Mouse (Mus musculus) hindbrain, embryonic 10.5 days (tissue): ENCODE data around the gene Hfe2. TPM values are rescaled to one million over a fixed set of nuclear protein-coding genes. Genes with fewer than 3 reads are reported as not detected.
"Not testable (repeated sequence)": the region's sequence is repeated elsewhere in the genome, so short reads cannot be mapped to it uniquely, and the experiment has no call there.

ENCODE experiments used
- DNase-seq: peaks from one replicate; pipeline ENCODE4 v3.0.0-alpha.2; 2017; ENCODE audit warnings: low spot score
- H3K27ac ChIP-seq: fragments of 300-500 bp; sonication (generic); 2 replicates; pipeline ENCODE4 v1.5.1; 2016; ENCODE audit warnings: mild to moderate bottlenecking, moderate library complexity
- H3K27me3 ChIP-seq: fragments of 300-500 bp; sonication (generic); 2 replicates; pipeline ENCODE4 v1.6.1; 2016; ENCODE audit warnings: mild to moderate bottlenecking; ENCODE audit not compliant: poor library complexity, insufficient read depth, severe bottlenecking
- H3K36me3 ChIP-seq: fragments of 300-500 bp; sonication (generic); 2 replicates; pipeline ENCODE4 v1.6.1; 2016; ENCODE audit warnings: mild to moderate bottlenecking, moderate library complexity
- H3K4me1 ChIP-seq: fragments of 300-500 bp; sonication (generic); replicated peaks from 2 replicates; pipeline ENCODE4 v1.6.1; 2016; ENCODE audit warnings: mild to moderate bottlenecking
- H3K4me3 ChIP-seq: fragments of 300-500 bp; sonication (generic); 2 replicates; pipeline ENCODE4 v1.5.1; 2016; ENCODE audit warnings: mild to moderate bottlenecking, moderate library complexity
- H3K9me3 ChIP-seq: fragments of 300-500 bp; sonication (generic); 2 replicates; pipeline ENCODE4 v1.6.1; 2016; ENCODE audit warnings: mild to moderate bottlenecking, moderate library complexity
- WGBS: fragments of 180-500 bp; shearing (Covaris S2); methylation state at CpG from one replicate; pipeline ENCODE4 v1.1.7; 2016; 5-methylcytosine and 5-hydroxymethylcytosine counted together
- polyA plus RNA-seq: library from polyadenylated mRNA; unstranded; fragments of >200 nt; fragmentation: Nextera tagmentation; extraction: Ambion mirVana; gene quantifications from 2 replicates; pipeline ENCODE4 v1.2.1, GENCODE M21; 2016

The Hfe2 gene
- 0.89 and 2.2 TPM in 2 replicates for polyA plus RNA-seq

DNA sequence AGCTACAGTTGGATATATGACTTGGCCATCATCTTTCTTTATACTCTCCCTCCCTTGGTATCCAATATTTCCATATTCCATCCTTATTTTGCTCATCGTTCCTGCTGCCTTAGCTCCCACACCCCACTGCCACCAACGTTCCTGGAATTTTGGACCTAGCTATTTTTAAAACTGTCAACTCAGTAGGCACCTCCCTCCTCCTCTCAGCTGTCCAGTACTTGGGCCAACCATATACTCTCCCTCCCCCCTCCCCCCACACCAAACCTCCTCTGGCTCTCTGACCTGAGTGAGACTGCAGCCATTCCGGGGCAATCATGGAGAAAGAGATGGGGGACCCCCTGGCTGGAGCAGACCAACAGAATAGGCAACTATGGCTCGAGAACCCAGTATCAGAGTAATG lies at the start of gene Hfe2:
Gene Hfe2, plus strand, starts transcription at position 259 of the 400 bp plus-strand sequence.
- WGBS: 79% methylated on average over 4 of the region's 4 CpGs
- Histone ChIP-seq H3K4me1 (peaks cover 42% of the 10 kb centered on the region), H3K9me3 (no peaks in the 10 kb centered on the region), H3K4me3 (no peak within 1 kb of the TSS), H3K36me3 (no peaks in the 10 kb centered on the region), H3K27me3 (peaks cover 51% of the 10 kb centered on the region), H3K27ac (no peak within 1 kb of the TSS)
- DNase-seq: no peak

DNA sequence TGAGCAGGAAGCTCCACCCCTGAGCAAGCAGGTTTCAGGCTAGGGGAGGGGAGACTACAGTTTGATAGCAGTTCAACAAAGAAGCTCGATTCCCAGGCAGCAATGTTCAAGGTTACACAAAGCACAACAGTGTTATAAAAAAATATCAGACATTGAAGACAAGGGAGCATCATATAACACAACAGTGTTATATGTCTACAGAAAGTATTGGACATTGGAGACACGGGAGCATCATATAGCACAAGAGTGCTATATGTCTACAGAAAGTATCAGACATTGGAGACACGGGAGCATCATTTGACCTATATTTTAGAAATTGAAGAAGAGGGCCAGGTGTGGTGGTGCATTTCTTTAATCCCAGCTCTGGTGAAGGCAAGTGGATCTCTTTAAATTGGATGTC lies 47.9 kb upstream of the Hfe2 start:
- H3K27ac ChIP-seq: no peak overlapping the region
- peaks cover 79% of the 10 kb centered on the region for H3K27me3 ChIP-seq
- no peaks in the 10 kb centered on the region for H3K36me3 ChIP-seq
- peaks cover 11% of the 10 kb centered on the region for H3K4me1 ChIP-seq
- DNase-seq: no peak
- 55% methylated on average over 3 of the region's 3 CpGs for WGBS
- no peaks in the 10 kb centered on the region for H3K9me3 ChIP-seq
- H3K4me3 ChIP-seq: no peak overlapping the region

- no peak overlapping the region for H3K4me3 ChIP-seq
- peaks cover 75% of the 10 kb centered on the region for H3K27me3 ChIP-seq
- DNase-seq: no peak
- H3K36me3 ChIP-seq: no peaks in the 10 kb centered on the region
- WGBS: 72% methylated on average over 6 of the region's 6 CpGs
- H3K9me3 ChIP-seq: no peaks in the 10 kb centered on the region
- no peak overlapping the region for H3K27ac ChIP-seq
- H3K4me1 ChIP-seq: peaks cover 11% of the 10 kb centered on the region
Observed at GRCm38 (mm10) chr3:96477558-96477957, 47.4 kb upstream of the Hfe2 start.

GRCm38 (mm10) chr3:96479249-96479648 lies 45.7 kb upstream of the Hfe2 start:
- Histone ChIP-seq H3K9me3 (no peaks in the 10 kb centered on the region), H3K27ac (no peak overlapping the region), H3K36me3 (no peaks in the 10 kb centered on the region), H3K4me3 (no peak overlapping the region), H3K4me1 (peaks cover 11% of the 10 kb centered on the region), H3K27me3 (peaks cover 64% of the 10 kb centered on the region)
- WGBS: 28% methylated on average over 3 of the region's 3 CpGs
- no peak for DNase-seq

DNA sequence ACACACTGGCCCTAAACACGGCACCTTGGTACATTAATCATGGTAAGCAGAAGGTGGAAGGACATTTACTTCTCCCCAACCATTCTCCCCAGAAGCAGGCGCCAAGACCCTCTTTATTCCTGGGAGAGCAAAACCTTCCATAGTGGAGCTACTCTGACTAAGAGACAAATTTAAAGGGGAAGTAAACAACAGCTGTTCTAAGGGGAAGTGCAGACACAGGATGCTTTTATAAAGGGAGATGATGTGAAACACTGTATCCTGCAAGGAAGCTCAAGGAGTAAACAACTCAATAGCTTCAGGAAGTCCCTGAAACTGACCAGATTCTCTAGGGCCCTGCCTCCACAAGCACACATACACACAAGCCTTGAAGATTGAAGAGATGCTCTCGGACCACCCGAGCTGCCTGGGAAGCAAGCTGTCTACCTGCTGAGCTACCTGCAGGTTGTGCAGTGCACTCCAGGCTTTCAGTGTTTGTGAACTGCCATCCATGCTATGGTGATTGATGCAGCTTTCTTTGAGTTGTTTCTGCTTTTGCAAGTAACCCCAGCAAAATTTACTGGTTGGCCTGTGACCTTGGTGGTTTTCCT lies 44.2 kb upstream of the Hfe2 start:
- DNase-seq: no peak

DNA sequence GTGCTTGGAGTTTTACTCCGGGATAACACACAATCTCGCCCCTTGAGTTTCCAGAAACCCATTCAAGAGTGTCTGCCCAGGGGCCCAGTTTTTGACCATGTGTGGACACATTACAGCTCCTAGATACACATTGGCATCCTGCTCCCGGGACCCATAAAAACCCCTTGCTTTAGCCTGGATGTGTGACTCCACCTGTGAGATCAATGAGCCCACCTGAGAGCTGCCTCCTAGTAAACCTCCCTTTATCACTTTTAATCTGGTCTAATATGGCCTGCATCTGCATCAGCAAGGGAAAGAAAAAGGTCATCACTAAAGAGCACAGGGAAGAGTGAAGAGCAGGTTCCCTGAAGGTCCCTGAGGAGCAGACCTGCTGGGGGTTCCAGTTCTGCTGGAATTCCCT lies 43.1 kb upstream of the Hfe2 start:
- WGBS: 92% methylated on average over 3 of the region's 3 CpGs
- Histone ChIP-seq H3K9me3 (no peaks in the 10 kb centered on the region), H3K4me3 (no peak overlapping the region), H3K36me3 (no peaks in the 10 kb centered on the region), H3K27ac (no peak overlapping the region), H3K4me1 (peaks cover 10% of the 10 kb centered on the region), H3K27me3 (peaks cover 51% of the 10 kb centered on the region)
- DNase-seq: no peak

More for the DNA sequence above, 44.2 kb upstream of the Hfe2 start:
- H3K9me3 ChIP-seq: no peaks in the 10 kb centered on the region
- H3K4me3 ChIP-seq: no peak overlapping the region
- no peaks in the 10 kb centered on the region for H3K36me3 ChIP-seq
- WGBS: 88% methylated on average over 4 of the region's 4 CpGs
- peaks cover 10% of the 10 kb centered on the region for H3K4me1 ChIP-seq
- no peak overlapping the region for H3K27ac ChIP-seq
- peaks cover 61% of the 10 kb centered on the region for H3K27me3 ChIP-seq

GRCm38 (mm10) chr3:96482451-96482850 lies 42.5 kb upstream of the Hfe2 start:
- 90% methylated on average over 13 of the region's 13 CpGs for WGBS
- Histone ChIP-seq H3K4me1 (peaks cover 14% of the 10 kb centered on the region), H3K27me3 (peaks cover 45% of the 10 kb centered on the region), H3K27ac (no peak overlapping the region), H3K9me3 (no peaks in the 10 kb centered on the region), H3K36me3 (no peaks in the 10 kb centered on the region), H3K4me3 (no peak overlapping the region)
- DNase-seq: no peak

DNA sequence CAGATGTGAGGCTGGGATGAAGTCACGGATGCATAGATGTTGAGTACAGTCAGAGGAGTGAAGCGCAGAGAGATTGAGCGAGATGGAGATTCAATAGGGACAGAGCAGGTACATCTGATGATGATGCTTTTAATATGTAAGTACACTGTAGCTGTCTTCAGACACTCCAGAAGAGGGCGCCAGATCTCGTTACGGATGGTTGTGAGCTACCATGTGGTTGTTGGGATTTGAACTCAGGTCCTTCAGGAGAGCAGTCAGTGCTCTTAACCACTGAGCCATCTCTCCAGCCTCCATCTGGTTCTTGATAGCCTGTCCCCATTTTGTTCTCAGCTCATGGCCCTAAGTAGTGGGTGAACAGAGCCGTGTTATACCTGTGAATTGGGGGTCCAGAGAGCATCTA lies 41.9 kb upstream of the Hfe2 start:
- H3K27ac ChIP-seq, H3K4me3 ChIP-seq, DNase-seq, H3K36me3 ChIP-seq, H3K9me3 ChIP-seq: not testable (repeated sequence)
- 45% methylated on average over 7 of the region's 7 CpGs for WGBS
- peaks cover 20% of the 10 kb centered on the region for H3K4me1 ChIP-seq
- peaks cover 40% of the 10 kb centered on the region for H3K27me3 ChIP-seq

DNA sequence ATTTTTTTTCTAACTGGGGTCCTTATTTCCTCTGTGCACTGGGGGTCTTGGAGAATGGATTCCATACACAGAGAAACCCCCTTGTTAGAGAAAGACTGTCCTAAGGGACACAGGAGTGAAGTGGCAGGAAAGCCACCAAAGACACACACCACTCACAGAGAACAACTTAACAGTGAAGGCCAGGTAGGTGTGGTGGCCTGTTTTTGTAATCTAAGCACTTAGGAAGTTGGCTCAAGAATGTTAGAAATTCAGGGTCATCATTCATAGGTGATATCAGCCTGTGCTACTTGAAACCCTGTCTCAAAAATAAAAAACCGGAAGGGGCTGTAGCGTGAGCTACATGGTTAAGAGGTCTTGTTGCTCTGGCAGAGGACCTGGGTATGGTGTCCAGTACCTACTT lies 41.0 kb upstream of the Hfe2 start:
- H3K9me3 ChIP-seq: no peaks in the 10 kb centered on the region
- H3K27me3 ChIP-seq: peaks cover 35% of the 10 kb centered on the region
- DNase-seq: no peak
- no peaks in the 10 kb centered on the region for H3K36me3 ChIP-seq
- peaks cover 20% of the 10 kb centered on the region for H3K4me1 ChIP-seq
- no peak overlapping the region for H3K27ac ChIP-seq
- 88% methylated on average over 2 of the region's 2 CpGs for WGBS
- no peak overlapping the region for H3K4me3 ChIP-seq

DNA sequence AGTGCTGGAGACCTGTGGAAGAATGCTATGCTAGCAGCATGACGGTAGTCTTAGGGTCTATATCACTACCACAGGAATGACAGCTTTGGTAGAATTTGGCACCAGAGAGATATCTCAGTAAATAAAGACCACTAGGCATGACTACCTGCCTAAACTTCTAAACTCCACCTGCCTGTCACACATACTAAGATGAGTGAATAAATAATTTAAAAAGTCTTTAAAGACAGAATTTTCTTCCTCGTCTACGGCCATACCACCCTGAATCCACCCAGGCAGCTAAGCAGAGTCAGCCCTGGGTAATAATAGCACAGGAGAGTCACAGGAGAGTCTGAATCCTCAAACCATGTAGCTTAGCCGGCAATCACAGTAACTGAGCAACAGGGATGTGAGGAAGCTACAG lies 40.1 kb upstream of the Hfe2 start:
- no peaks in the 10 kb centered on the region for H3K36me3 ChIP-seq
- no peak for DNase-seq
- no peak overlapping the region for H3K27ac ChIP-seq
- H3K4me3 ChIP-seq: peak overlapping the region; percentile 22; the same call in 1 of the 2 replicates
- no peaks in the 10 kb centered on the region for H3K9me3 ChIP-seq
- H3K4me1 ChIP-seq: peaks cover 20% of the 10 kb centered on the region
- peaks cover 32% of the 10 kb centered on the region for H3K27me3 ChIP-seq
- 78% methylated on average over 4 of the region's 4 CpGs for WGBS

- DNase-seq: no peak
- no peaks in the 10 kb centered on the region for H3K9me3 ChIP-seq
- whole genome bisulfite sequencing: 85% methylated on average over 2 of the region's 2 CpGs
- peaks cover 32% of the 10 kb centered on the region for H3K27me3 ChIP-seq
- no peaks in the 10 kb centered on the region for H3K36me3 ChIP-seq
- peaks cover 20% of the 10 kb centered on the region for H3K4me1 ChIP-seq
- H3K4me3 ChIP-seq: peak overlapping the region; percentile 22
- no peak overlapping the region for H3K27ac ChIP-seq
Observed at GRCm38 (mm10) chr3:96485361-96485760, 39.6 kb upstream of the Hfe2 start.

DNA sequence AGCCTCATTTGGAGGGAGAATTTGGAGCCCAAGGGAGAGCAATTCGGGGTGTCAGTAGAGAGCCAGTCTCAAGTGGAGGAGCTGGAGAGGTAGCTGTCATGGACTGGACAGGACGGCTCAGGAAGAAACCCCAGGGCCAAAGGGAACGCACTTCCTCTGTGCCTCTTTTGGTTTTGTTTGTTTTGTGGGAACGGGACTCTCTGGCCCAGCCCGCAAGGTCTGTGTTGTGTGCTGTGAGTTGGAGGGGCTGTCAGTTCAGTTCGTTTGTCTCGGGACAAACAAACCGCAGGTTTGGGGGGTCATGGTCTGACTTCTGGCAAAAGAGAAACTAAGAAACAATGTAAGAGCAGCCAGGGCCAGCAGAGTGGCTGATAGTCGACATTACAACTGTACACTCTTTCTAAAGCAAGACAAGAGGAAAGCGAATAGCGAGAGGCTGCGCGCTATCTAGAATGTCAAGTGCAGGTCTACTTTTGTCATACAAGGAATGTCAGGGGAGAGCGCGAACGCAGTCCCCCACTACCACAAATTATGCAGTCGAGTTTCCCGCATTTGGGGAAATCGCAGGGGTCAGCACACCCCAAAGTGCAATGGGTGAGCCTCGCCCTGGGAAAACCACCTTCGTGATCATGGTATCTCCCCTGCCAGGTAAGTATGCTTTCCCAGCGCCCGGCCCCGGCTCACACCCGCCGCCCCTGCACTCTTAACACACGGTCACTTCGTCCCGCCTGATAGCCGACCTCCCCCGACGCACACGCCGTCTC lies 38.7 kb upstream of the Hfe2 start:
- H3K36me3 ChIP-seq, DNase-seq, H3K27ac ChIP-seq, H3K4me3 ChIP-seq, H3K9me3 ChIP-seq: not testable (repeated sequence)
- WGBS: 2% methylated on average over 5 of the region's 34 CpGs
- H3K4me1 ChIP-seq: peaks cover 20% of the 10 kb centered on the region
- peaks cover 26% of the 10 kb centered on the region for H3K27me3 ChIP-seq

DNA sequence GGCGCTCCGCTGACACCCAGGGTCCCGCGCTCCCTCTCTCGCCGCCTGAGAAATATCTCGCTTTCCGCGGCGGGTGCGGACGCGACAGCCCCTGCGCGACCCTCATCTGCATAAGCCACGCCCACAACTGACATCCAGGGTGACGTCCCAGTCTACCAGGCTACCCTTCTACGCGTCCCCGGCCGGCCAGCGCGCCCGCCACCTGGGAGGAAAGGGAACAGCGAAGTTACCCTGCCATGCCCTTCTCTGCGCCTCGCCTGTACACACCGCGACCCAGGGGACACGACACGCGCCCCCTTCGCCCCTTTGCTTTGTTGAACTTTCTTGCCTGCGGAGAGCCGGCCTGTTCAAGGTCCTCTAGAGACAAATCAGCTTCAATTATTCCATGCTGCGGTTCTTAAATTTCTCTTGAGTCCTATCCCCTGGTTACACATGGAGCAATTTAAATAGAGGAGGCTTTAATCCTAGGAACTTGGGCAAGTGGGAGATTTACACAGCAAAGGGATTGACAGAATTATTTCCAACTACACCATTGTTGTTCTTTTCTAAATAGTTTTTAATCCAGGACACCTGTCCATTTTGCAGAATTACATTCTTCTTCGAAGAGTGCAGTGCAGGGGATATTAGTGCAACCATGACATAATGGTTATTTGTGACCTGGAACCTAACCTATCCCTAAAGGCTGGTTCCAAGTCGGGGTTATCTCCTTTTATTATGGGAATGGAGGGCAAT lies 38.0 kb upstream of the Hfe2 start:
- H3K27ac ChIP-seq: peak overlapping the region; percentile 45; the same call in 1 of the 2 replicates
- peaks cover 19% of the 10 kb centered on the region for H3K27me3 ChIP-seq
- H3K9me3 ChIP-seq, DNase-seq, H3K36me3 ChIP-seq: not testable (repeated sequence)
- WGBS: 8% methylated on average over 9 of the region's 38 CpGs
- peaks cover 20% of the 10 kb centered on the region for H3K4me1 ChIP-seq
- peak overlapping the region; percentile 45 for H3K4me3 ChIP-seq
